Mouse (Mus musculus) frontal cortex, postnatal 25 days (tissue): ENCODE results near the gene Bicd1.
A peak's percentile ranks its signal among the peaks of the same experiment; 100 is the strongest.

Experiments
- DNase-seq, 2 experiments: peaks; one replicate each; pipeline ENCODE4 v3.0.0; 2022; ENCODE audit warnings: low spot score in 2 of 2

Gene Bicd1

DNA sequence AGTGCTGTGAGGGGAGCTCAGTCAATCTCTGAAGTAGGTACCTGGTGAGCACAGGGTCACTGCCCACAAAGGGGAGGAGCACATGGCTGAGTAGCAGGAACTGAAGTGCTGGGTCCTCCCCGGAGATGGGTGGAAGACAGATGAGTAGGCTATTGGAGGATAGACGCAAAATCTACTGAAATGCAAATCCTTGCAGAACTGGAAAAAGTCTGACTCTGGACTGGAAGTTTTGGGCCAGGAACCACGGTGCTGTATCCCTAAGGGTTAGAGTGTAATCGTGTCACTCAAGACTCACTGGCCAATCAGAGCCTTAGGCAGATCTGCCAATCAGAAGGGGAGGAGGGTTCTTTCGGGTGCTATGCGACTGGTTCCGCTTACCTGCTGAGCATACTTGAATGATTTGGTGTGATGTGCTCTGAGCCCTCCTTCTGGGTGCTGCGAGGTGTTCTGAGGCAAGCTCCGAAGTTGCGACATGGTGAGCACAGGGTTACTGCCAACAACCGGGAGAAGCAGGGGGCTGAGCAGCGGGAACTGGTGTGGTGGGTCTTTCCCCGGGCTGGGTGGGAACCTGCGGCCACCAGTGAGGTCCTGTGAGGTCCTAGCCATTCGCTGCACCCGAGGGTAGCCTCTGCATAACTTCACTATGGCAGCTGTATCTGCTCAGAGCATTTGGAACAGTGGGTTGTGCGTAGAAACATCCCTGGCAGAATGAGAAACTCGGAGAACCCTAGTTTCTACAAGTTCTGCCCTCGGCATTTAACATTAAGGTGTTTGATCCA lies 157.2 kb downstream of the Bicd1 start:
- DNase-seq = peak; percentile 48 to 52

DNA sequence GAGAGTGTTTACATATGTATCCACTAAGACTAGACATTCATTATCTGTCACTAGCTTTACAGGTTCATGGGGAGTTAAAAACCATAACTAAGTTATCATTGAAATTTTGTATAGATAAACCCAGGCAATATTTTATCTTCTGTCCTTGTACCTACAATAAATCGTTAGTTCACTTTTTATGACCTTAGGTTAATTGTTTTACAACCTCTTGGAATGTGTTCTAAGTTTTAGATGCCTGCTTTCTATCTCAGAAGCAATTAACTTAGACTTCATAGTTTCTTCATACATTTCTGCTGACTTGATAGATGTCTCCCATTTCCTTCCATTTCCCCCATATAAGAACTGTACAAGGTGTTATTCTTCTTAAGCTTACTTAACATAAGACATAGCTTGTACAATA lies 158.5 kb downstream of the Bicd1 start:
- DNase-seq = no peak

DNA sequence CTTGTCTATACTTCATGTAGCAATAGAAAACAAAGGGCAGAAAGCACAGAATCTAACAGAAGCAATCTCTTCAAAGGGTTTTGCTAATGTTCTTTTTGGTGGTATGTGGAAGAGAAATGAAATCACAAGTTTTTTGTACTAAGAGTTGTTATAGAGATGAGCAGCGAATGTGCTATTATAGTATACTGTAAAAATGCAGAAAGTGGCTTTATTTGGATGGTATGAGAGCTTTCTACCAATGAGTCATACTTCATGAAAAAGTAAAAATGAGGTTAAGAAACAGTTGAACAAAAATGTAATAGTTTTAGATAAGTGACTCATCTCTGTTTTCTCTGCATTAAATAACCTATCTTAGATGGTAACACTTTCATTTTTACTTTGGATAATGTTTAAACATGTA lies 165.6 kb downstream of the Bicd1 start:
- DNase-seq = no peak

DNA sequence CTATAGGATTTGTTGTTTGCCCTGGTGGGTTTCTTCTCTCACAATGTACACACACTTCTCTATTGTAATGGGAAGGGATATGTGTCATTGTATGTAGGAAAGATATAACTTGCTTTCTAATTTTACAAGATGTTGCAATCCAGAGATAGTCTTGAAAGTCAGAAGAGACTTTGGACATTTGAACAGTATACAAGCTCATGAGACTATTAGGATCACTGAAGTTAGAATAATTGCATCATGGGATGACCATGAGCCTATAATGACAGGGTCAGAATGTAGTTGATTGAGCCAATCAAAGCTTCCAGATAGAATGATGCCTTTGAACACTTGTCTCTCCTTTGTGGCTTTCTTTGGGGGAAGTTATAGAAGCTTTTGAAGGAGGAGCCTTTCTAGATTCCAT lies 171.4 kb downstream of the Bicd1 start:
- no peak for DNase-seq

DNA sequence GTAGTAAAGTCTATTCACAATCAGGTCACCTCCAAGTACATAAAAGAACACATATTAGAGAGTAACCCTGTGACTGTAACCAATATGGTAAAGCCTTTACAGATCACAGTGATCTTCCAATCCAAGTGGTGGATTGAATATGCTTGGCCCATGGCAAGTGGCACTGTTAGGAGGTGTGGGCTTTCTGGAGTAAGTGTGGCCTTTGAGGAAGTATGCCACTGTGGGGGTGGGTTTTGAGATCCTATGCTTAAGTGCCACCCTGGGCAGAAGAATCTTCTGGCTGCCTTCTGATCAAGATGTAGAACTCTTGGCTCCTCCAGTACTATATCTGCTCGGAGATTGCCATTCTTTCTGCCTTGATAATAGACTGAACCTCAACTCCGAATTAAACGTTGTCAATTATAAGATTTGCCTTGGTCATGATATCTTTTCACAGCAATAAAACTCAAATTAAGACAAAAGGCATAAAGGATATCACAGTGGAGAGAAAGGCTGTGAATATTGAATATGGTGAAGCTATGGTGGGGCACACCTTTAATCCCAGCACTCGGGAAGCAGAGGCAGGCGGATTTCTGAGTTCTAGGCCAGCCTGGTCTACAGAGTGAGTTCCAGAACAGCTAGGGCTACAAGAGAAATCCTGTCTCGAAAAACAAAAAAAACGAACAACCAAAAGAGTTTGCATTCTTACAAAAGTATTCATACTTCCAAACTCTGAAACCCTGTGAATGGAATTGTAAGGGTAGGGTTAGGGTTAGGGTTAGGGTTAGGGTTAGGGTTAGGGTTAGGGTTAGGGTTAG lies 177.2 kb downstream of the Bicd1 start:
- DNase-seq = no peak
